ENCODE assay signal across 7 mouse cellular contexts in genomic region chr9:62526451-62526850, GRCm38 (mm10). TPM values are rescaled to one million over a fixed set of nuclear protein-coding genes. Genes with fewer than 3 reads are reported as not detected.
DNase-seq lines count a peak whose midpoint lies in the region; ATAC-seq and TF ChIP-seq lines count a peak whose summit lies in the region.

No protein-coding gene starts in this region.

- H3K36me3 ChIP-seq in heart, embryonic 15.5 days = no peaks in the 10 kb centered on the region
- H3K36me3 ChIP-seq in lung, postnatal 0 days (ENCODE audit: insufficient read depth, low read length) = no peaks in the 10 kb centered on the region

- no peaks in the 10 kb centered on the region for H3K9me3 ChIP-seq in heart, embryonic 15.5 days (replicated peaks)
- H3K9me3 ChIP-seq in lung, postnatal 0 days (ENCODE audit: low read length) = no peaks in the 10 kb centered on the region

- no peak overlapping the region; the same call in 1 of the 2 replicates for H3K9ac ChIP-seq in heart, embryonic 15.5 days
- no peak overlapping the region for H3K9ac ChIP-seq in lung, postnatal 0 days (replicated peaks; ENCODE audit: low read depth)

- peak; percentile 27 to 50 for DNase-seq in lung, adult 18-20 months
- DNase-seq in lung, adult 2 months = no peak
- peak; percentile 84 to 88 for DNase-seq in cerebellum, postnatal 14 days
- DNase-seq in lung, postnatal 0 days (ENCODE audit: low spot score) = peak; percentile 55
- DNase-seq in testis, postnatal 10 days (ENCODE audit: low spot score) = peak; percentile 66
- DNase-seq in urinary bladder, postnatal 4 days (ENCODE audit: low spot score in 2 of 2) = no peak

- no peak overlapping the region for H3K4me2 ChIP-seq in heart, embryonic 15.5 days
- no peak overlapping the region for H3K4me2 ChIP-seq in lung, postnatal 0 days (replicated peaks; ENCODE audit: low read depth, low read length)

- no peak for TF ChIP-seq EP300 in lung, postnatal 0 days (IDR thresholded peaks at IDR 0.05)

- no peaks in the 10 kb centered on the region for H3K27me3 ChIP-seq in heart, embryonic 15.5 days
- H3K27me3 ChIP-seq in lung, postnatal 0 days (replicated peaks; ENCODE audit: insufficient read depth, low read length) = no peaks in the 10 kb centered on the region

- WGBS in lung, adult 2 months = 28% methylated on average over 3 of the region's 3 CpGs
- WGBS in heart, embryonic 15.5 days = 16% methylated on average over 3 of the region's 3 CpGs
- 4% methylated on average over 3 of the region's 3 CpGs for WGBS in lung, postnatal 0 days

- H3K4me3 ChIP-seq in lung, adult 2 months (replicated peaks; ENCODE audit: extremely low read depth, low read depth, low read length) = no peak overlapping the region
- no peak overlapping the region for H3K4me3 ChIP-seq in heart, embryonic 15.5 days
- no peak overlapping the region for H3K4me3 ChIP-seq in lung, postnatal 0 days (ENCODE audit: low read depth, low read length)

- ATAC-seq in heart, embryonic 15.5 days (replicated peaks; ENCODE audit: insufficient number of reproducible peaks, insufficient read depth, low FRiP score, low read depth) = peak; percentile 70
- ATAC-seq in lung, postnatal 0 days = peak; percentile 2; the same call in 1 of the 2 replicates

- no peak for TF ChIP-seq CTCF in lung, adult 2 months (IDR thresholded peaks at IDR 0.05; ENCODE audit: insufficient read depth, low read length)
- no peak for TF ChIP-seq CTCF in lung, postnatal 0 days (IDR thresholded peaks at IDR 0.05)

- no peak for TF ChIP-seq POLR2A in lung, adult 2 months (IDR thresholded peaks at IDR 0.05; ENCODE audit: borderline replicate concordance, extremely low read depth, low read depth, low read length)

- H3K27ac ChIP-seq in heart, embryonic 15.5 days = peak overlapping the region; percentile 53
- H3K27ac ChIP-seq in lung, postnatal 0 days (ENCODE audit: low read length) = peak overlapping the region; percentile 45; the same call in 1 of the 2 replicates

- H3K4me1 ChIP-seq in lung, adult 2 months (ENCODE audit: control insufficient read depth, insufficient read depth, low read length) = peaks cover 37% of the 10 kb centered on the region
- H3K4me1 ChIP-seq in heart, embryonic 15.5 days (replicated peaks) = peaks cover 50% of the 10 kb centered on the region
- H3K4me1 ChIP-seq in lung, postnatal 0 days (ENCODE audit: insufficient read depth, low read depth, low read length) = peaks cover 8% of the 10 kb centered on the region

RNA-seq across cellular contexts. Expression of gene Coro2b, which starts 10.4 kb away (rescaled TPM):
- polyA plus RNA-seq in lung, adult 2 months (2012; rRNA removed) = 48.8 and 51.9 TPM in 2 replicates
- polyA plus RNA-seq in heart, embryonic 15.5 days (2015; fragmentation: Nextera tagmentation; extraction: Ambion mirVana) = 5.7 and 8.4 TPM in 2 replicates
- 13.9 and 15.8 TPM in 2 replicates for polyA plus RNA-seq in lung, postnatal 0 days (2015; fragmentation: Nextera tagmentation; extraction: Ambion mirVana)

Comparison
In these comparisons a context has a peak if more than half of its experiments do, and no peak if none do; other contexts are left out.
1. DNase-seq: peak in lung, adult 18-20 months (2 of 2), cerebellum, postnatal 14 days (2 of 2), lung, postnatal 0 days (single experiment) and testis, postnatal 10 days (single experiment); none in lung, adult 2 months (single experiment) and urinary bladder, postnatal 4 days (0 of 2).